Mouse (Mus musculus) brain, embryonic 18.5 days (tissue): ENCODE measurements around the gene Pla2g5.

Experiments
- DNase-seq: peaks from one replicate; pipeline ENCODE4 v3.0.0-alpha.2; 2012; ENCODE audit warnings: low read depth, low spot score

The Pla2g5 gene

DNA sequence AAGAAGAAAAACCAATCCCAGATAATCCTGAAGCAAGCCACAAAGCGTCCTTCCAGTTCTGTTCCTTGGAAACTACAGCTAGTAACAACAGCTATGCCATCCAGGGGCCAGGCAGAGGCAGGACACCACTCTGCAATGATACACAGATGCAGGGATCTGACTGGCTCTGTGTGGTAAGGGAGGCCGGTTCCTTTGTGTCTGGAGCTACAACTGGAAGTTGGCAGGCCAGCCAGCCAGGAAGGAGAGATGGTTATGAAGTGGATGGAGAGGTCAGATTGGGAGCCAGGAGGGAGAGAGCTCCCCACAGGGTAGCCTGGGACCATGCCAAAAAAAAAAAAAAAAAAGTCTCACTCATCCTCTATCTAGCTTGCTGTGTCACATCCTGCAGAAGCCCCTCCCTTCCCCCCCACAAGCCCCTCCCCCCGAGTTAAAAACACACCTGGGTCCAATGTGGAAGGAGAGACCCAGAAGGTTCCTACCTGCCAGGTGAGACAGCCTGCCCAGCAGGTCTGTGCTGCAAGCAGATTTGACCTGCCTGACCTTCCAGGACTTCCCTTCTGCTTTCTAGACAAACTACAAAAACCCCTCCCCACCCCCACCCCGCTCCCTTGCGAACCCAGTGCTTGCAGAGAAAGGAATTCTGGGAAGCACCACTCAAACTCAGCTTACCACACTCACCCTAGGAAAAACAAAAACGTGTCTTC, 66.6 kb downstream of the Pla2g5 start:
- no peak for DNase-seq

DNA sequence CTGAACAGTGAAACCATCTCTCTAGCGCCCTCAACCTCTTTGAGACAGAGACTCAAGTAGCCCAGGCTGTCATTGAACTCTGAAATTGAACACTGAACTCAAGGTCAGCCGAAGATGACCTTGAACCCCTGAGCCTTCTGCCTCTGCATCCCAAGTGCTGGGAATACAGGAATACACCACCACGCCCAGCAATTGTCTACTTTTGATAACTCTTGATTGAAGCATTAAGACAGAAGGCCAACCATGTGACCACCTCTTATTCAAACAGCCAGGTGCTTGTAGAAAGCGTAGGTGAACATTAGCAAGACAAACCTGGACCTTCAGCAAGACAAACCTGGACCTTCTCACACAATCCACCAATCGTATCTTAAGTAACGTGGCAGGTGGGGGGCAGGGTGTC, 68.9 kb downstream of the Pla2g5 start:
- no peak for DNase-seq

DNA sequence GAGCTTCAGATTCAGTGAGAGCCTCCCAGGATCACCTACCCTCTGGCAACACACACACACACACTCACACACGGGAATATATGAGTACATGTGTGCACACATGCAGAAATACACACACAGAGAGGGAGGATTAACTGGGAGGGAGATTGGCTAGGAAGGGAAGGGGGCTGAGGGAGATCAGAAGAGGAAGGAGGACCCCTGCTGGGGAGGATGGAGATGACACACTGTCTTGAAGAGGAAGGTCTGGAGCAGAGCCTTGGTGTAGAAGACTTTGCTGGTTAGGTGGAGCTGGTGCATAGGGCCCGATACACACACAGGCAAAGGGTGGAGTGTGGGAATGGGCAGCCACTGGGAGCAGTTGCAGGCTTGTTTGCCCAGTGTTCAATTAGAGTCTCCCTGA, 70.0 kb downstream of the Pla2g5 start:
- DNase-seq, result no peak

DNA sequence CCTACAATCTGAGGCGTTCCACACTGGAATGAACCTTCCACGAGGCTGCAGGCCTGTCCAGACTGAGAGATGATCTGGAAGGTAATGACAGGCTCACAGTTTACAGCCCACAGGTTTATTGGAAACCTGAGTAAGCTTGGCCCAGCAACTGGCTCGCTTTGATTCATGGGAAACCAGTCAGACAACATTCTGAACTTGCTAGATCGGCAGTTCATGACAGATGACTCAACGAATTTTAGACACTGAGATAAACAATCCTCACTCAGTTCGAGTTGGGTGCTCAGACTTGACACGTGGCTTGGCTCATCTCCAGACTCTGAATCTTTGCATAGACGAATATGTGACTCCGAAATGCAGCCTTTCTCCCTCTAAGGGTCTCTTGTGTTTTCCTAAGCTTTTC, 70.7 kb downstream of the Pla2g5 start:
- DNase-seq, result no peak

DNA sequence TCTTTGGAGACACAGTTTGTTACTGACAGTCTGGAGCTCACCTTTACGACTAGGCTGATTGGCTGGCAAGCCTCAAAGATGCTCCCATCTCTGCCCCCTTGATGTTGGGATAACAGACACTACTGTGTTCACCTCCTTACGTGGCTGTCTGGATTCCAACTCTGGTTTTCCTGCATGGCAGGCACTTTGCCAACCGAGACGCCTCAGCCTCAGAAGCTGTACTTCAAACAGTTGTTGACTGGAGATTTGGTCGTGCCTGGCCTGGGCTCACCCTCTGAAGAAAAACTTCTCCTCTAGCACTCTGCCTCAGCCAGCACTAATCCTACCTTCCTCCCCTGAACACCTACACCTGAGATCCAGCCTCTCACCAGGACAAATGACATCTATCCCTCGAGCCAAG, 71.8 kb downstream of the Pla2g5 start:
- DNase-seq, result no peak

DNA sequence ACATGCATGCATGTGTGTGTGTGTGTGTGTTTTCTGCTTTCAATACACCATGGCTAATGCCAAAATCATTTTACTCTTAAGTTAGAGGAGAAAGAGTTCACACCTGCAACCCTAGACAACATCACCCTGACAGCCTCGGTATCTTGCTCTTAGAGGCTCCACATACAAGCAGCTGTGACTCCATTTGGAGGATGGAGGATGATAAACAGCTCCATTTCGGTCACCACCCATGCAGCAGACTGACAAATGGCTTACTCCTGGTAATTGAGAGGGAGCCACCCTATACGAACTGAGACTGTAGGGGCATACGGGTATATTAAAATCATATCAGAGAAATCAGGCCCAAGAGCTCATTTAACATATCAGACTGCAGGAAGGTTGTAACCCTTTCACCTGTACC, 74.9 kb downstream of the Pla2g5 start:
- no peak for DNase-seq

DNA sequence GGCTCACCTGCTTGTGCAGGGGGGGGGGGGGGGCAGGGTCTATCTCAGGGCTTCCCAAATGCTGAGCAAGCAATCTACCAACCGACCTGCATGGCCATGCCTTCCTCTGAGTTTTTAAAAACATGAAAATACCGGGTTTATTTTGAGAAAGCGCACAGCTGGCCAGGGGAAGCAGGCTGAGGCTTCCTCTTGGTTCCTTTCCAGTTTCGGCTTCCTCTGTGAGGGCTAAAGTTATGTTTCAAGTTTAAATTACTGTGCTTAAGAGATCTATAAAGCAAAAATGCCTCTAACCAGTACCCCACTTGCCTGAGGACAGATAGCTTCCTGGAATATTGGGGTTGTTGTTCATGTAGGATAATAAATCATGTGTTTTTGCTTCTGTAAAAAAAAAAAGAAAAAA, 77.1 kb downstream of the Pla2g5 start:
- DNase-seq, result no peak

DNA sequence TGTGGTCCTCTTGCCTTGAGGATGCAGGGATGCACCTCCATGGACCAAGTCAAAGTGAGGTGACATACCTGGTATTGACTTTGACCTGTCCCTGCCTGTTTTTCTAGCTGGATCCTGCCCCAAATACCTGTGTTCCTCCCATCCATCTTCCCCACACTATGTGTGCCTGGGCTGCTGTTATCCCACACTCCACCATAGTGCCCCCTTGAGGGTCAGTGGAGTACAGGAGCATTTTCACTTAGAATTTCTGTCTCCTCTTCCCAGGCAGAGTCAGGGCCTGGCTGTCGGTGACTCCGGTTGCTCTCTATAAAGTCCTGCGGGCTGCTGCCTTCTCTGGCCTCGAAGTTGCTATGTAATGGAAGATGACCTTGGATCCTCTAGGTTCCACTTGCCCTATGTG, 77.6 kb downstream of the Pla2g5 start:
- no peak for DNase-seq

DNA sequence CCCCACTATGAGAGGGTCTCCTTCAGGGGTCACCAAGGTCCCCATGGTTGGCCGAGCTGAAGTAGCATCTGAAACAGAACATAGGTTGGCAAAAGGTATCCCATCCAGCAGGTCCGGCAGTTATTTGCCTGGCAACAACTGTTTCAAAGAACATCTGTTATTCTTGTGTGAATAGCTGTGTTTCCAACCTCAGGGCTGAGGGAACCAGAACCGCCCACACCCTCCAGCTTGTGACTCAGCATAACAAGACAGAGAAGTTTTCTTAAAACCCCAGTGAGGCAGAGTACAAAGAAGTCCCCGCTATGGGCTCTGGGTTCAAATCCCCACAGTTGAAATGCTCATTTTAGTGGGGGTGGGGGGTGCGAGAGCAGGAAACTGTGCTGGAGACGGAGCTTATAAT, 81.2 kb downstream of the Pla2g5 start:
- DNase-seq, result no peak

DNA sequence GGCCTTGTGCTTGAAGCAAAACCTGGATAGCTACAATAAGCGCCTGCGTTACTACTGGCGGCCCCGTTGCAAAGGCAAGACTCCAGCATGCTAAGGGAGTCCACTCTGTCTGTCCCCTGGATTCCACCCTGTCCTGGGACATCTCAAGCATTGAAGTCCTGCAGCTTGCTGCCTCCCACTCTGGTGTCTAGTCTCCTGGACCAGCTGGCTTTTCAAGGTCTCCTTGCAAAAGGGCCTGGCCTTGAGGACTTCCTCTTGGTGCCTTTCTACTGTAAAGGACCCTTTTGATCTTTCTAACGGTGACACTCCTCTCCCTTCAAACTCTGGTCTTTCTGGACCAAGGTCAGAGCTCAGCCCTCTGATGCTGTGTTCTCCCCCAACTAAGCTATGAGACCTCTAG, 83.0 kb downstream of the Pla2g5 start:
- no peak for DNase-seq

DNA sequence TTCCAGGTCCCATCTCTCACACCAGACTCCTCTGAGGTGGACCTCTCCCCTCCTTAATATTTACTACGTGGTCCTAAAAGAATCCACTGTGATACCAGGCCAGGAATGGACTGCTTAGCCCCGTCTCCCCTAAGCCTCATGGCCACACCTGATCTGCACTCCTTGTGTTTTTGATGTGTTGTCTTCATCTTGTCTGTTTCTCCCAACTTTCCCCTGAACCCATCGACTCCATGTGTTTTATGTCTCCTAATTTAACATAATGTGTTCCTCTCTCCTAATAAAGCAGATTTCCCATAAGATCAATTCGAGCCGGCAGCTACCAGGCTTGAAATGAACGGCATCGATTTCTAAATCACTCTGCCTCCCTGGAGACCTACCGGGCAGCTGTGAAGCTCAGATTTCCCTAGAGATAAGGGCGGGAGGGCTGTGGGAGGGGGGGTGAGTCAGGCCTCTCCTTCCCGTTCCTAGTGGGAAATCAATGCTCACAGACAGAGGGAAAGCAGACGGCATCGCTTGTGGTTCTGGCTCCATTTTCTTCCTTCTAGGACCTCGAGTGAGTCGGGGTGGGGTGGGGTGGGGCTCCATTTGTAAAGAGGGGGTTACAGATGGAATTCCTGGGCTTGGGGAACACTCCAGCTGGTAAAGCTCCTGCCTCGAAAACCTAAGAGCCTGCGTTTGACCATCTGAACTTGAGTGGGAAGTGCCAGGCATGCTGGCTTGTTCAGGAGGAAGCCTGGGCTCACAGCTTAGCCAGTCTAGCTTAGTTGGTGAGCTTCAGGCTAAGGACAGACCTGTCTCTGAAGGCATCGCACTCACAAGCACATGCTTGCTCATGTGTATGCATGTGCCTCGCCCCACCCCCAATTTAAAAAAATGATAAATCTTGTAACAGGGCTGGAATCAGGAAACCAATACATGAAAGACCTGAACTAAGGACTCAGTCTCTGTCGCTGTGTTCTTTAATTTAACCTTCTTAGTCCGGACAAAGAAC, 85.6 kb downstream of the Pla2g5 start:
- DNase-seq, result no peak

DNA sequence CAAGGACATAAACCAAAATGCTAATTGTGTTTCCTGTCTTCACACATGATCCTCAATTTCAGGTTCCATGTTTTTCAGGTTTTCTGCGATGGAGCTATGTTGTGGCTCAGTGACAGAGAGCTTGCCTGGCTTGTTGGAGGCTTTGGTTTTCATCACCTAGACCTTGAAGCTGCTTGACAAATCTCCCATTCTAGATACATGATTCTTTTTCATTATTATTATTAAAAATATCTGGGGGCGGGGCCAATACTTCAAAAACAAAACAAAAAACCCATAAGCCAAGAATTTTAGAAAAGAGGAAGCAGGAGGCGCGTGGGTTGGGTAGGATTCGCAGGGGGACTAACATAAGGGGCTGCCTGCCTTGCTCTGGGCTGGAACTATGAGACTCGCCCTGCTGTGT, 87.8 kb downstream of the Pla2g5 start, which contains the start of gene Pla2g2d:
Gene Pla2g2d (plus strand): TSS at position 301 of the 400 bp plus-strand sequence.
- DNase-seq, result no peak

DNA sequence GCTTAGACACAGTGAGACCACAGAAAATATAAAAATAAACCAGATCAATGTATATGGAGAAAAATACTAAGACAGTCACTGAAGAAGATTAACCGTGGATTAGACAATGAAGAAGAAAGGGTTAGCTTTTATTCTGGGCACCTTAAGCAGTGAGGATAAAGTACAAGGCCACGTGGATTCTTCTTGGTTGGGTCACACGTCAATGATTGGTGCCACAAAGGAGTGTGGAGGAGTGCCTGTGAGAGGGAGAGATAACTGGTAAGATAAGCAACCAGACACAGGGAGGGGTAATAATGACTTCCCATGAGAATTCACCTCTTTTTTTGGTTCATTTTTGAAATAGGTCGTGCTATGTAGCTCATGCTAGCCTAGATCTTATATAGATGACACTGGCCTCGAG, 90.9 kb downstream of the Pla2g5 start:
- no peak for DNase-seq

DNA sequence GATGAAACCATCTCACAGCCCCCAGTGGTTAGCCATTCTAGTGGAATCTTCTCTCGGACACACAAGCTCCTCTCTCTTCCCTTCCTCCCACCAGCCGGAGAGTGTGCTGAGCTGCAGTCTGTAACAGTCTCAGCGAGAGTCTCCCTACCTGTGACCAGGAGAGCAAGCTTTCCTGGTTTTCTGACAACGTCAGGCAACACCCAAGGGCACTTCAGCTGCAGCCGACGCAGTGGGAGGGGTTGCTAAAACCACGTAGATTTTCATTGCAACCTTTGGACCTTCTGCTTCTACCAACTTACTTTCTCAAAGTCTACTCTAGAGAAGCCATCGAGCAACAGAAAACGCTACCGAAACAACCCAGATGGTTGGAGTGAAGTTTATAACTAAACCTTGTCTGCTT, 91.3 kb downstream of the Pla2g5 start:
- no peak for DNase-seq

DNA sequence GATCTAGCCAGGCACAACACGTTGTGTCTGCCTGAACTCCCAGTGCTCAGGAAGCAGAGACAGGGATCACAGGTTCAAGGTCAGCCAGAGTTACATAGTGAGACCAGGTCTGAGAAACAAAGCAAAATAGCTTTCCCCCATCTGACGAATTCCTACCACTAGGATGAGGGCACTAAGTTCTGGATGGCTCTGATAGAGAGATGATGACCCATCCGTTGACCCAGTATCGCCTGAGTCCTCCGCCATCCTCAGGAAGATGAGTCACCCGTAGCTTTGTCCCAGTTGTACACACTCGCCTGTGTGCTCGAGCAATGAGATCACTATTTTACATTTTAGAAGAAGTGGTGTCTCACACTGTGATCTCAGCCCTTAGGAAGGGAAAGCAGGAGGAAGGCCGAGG, 101.0 kb downstream of the Pla2g5 start:
- DNase-seq, result no peak

DNA sequence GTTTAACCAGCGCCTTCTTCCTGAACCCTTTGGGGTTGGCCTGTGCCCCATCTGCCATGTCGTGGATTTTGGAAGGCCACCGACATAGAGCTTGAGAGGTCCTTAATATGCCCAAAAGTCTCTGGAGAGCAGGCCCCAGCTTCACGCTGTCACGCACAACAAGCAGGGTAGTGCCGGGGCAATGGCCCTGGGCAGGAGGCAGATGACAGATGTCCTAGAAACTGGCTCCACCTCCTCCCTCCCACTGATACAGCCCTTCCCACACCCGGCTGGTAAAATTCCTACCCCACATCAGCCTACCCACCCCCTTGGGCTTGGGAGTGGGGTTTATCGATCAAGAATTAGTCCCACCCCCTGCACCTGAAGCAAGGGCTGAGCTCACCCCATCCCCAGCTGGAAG, 105.9 kb downstream of the Pla2g5 start, which contains the start of gene Pla2g2f:
Gene Pla2g2f (minus strand): TSS at position 211 of the 400 bp plus-strand sequence.
- no peak for DNase-seq

DNA sequence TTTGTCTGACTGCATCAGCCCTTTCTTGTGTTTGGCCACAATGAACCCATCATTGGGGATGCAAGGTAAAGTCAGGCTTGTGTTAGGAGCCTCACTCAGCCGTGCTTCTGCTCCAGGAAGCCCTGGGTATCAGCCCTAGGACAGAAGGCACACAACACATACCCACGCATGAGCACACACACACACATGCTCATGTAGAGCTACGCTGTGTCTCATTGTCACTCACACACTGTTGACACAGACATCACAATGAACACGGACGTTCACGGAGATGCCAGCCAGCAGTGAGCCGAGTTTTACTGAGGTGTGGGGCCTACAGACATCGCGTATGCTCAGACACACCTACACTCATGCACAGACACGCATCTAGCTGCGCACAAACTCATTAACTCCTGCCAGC, 107.3 kb downstream of the Pla2g5 start:
- DNase-seq, result no peak

DNA sequence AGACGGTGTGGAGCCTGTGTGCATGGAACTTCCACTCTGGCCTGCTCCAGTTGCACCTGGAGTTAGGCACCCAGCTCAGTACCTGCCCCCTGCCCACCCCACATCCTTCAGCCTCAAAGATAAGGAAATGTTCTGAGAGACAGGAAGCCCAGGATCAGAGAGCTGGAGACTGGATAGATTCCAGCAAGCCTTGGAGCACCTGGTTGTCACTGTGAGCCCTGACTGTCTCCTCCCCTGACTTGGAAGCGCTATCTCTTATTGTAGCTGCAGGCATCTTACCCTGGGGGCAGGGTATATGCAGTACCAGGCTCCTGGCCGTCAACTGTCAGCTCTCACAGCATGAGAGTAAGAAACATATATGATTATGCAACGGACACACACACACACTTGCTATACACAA, 107.8 kb downstream of the Pla2g5 start:
- DNase-seq, result no peak

DNA sequence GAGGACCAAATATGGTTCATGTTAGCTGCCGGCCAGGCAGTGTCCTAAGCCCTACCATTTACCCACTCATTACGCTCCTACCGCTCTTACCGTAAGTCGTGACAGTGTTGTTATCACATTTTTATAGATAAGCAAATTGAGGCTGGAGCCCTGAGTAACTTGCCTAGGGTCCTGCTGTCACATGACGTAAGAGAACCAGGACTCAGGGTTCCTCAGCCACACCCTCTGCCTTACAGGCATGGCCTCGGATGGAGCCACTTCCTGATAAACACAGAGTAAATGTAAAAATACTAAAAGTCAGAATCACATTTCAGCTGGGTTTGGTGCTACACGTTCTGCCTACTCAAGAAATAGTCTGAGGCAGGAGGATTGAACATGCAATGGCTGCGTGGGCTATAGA, 108.8 kb downstream of the Pla2g5 start:
- DNase-seq, result no peak

DNA sequence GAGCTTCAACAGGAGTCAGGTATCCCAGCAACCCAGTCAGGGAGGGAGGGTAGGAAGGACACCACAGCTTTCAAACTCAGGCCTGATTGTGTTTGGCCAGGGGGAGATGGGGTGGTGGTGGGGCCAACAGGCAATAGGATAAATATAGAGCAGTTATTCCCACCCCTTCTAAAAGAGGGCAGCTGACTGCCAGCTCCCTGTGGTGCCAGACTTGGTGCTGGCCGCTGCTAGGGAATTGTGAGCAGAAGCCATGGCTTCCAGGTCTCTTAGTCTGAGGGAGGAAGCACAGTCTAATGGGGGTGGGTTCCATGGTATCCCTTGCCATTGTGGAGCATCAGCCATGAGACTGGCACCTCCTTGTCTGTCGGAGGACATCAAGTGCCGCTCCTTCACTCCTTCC, 109.7 kb downstream of the Pla2g5 start:
- no peak for DNase-seq

DNA sequence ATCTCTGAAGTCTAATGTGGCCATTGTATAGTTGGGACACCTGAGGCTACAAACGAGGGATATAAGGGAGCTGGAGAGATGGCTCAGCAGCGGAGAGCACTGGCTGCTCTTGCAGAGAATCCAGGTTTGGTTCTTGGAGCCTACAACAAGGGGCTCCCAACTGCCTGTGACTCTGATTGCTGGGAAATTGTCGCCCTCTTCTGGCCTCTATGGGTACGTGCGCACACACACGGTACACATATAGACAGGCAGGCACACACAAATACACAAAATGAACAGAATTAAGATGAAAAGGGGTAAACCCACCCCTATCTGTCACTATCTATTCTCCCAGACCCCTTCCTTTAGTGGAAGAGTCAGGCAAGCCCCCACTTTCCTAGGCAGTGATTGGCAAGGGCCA, 110.7 kb downstream of the Pla2g5 start:
- no peak for DNase-seq
